Mouse (Mus musculus) forebrain, embryonic 15.5 days (tissue): Measurements from ENCODE around the gene Pla2g1b. TPM values are rescaled to one million over a fixed set of nuclear protein-coding genes. Genes with fewer than 3 reads are reported as not detected.

Experiments
- ATAC-seq: fragments of 200-750 bp; cut with Nextera tagmentation; replicated peaks from 2 replicates; pipeline ENCODE4 v1.8.0; 2017; ENCODE audit warnings: mild to moderate bottlenecking, moderate TSS enrichment, moderate library complexity
- H3K27ac ChIP-seq: fragments of 300-500 bp; sonication (generic); replicated peaks from 2 replicates; pipeline ENCODE4 v1.5.1; 2015; ENCODE audit warnings: mild to moderate bottlenecking, inconsistent platforms
- H3K27me3 ChIP-seq: fragments of 300-500 bp; sonication (generic); 2 replicates; pipeline ENCODE4 v1.6.1; 2015; ENCODE audit warnings: inconsistent platforms
- H3K36me3 ChIP-seq: fragments of 300-500 bp; sonication (generic); 2 replicates; pipeline ENCODE4 v1.6.1; 2015; ENCODE audit warnings: mild to moderate bottlenecking, inconsistent platforms
- H3K4me1 ChIP-seq: fragments of 300-500 bp; sonication (generic); 2 replicates; pipeline ENCODE4 v1.6.1; 2015; ENCODE audit warnings: inconsistent platforms
- H3K4me2 ChIP-seq: fragments of 300-500 bp; sonication (generic); replicated peaks from 2 replicates; pipeline ENCODE4 v1.6.1; 2015; ENCODE audit warnings: mild to moderate bottlenecking, inconsistent platforms
- H3K4me3 ChIP-seq: fragments of 300-500 bp; sonication (generic); 2 replicates; pipeline ENCODE4 v1.5.1; 2015; ENCODE audit warnings: mild to moderate bottlenecking, inconsistent platforms
- H3K9ac ChIP-seq: fragments of 300-500 bp; sonication (generic); replicated peaks from 2 replicates; pipeline ENCODE4 v1.6.1; 2015; ENCODE audit warnings: mild to moderate bottlenecking, inconsistent platforms
- H3K9me3 ChIP-seq: fragments of 300-500 bp; sonication (generic); 2 replicates; pipeline ENCODE4 v1.6.1; 2016; ENCODE audit warnings: inconsistent platforms
- WGBS: fragments of 180-500 bp; shearing (Covaris S2); methylation state at CpG from one replicate; pipeline ENCODE4 v1.1.7; 2015; ENCODE audit warnings: mixed read lengths; 5-methylcytosine and 5-hydroxymethylcytosine counted together
- polyA plus RNA-seq: library from polyadenylated mRNA; unstranded; fragments of >200 nt; fragmentation: Nextera tagmentation; extraction: Ambion mirVana; gene quantifications from 2 replicates; pipeline ENCODE4 v1.2.1, GENCODE M21; 2015

The Pla2g1b gene
- polyA plus RNA-seq: not detected in 2 replicates

DNA sequence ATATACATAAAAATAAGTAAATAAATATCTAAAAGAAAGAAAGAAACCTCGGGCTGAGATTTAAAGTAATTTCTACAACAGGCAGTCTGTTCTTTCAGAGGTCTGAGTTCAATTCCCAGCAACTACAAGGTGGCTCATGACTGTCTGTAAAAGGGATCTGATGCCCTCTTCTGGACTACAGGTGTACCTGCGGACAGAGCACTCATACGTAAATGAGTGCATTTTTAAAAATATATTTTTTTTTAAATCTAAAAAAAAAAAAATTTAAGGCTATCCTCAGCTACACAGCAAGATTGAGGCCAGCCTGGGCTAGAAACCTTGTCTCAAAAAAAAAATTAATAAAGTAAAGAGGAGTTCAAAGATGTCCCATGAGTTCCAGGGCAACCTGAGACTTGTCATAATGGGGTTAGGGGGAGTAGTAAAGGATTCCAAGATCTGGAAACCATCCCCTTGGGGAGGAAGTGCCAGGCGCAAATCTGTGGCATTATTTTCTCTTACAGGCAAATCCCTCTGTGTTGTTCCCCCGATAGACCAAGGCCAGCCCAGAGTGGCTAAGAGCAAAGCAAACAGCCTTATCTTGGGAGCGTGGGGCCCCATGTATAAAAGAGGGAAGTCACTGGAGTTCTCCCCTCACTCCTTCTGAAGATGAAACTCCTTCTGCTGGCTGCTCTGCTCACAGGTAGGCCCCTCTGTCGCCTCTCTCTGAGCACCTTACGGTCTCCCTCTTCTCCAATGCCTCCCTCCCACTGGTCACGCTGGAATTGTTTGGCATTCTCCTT, at the start of gene Pla2g1b:
Pla2g1b (plus strand) TSS at position 621 of the 779 bp plus-strand sequence.
- Histone ChIP-seq H3K9ac (no peak within 1 kb of the TSS), H3K4me3 (no peak within 1 kb of the TSS), H3K4me1 (no peaks in the 10 kb centered on the region), H3K4me2 (no peak within 1 kb of the TSS), H3K36me3 (no peaks in the 10 kb centered on the region), H3K9me3 (no peaks in the 10 kb centered on the region), H3K27ac (no peak within 1 kb of the TSS), H3K27me3 (no peaks in the 10 kb centered on the region)
- WGBS: 51% methylated on average over 9 of the region's 9 CpGs
- ATAC-seq: no peak

DNA sequence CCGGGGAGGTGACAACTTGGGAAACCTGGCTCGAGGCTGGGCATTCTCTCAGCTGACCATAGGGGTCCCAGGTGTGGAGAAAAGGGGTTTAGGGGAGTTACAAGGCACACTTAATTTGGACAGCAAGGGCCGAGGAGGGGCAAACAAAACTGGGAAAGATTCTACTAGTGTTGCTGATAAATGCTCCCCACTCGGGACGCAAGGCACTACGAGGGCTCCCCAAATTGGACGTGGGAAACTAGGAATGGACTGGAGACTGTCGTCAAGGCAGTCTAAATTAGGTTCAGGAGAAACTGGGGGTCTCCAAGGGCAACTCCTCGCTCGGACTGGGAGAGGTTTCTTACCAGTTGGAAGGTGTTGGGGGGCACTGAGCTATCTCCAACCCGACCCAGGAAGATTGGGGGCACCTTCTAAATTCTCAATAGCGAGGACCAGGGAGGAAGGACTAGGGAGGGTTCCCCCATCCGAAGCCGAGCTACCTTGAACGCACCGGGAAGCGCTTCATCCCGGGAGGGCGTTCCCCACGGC, 37.2 kb upstream of the Pla2g1b start:
- H3K4me2 ChIP-seq: peak overlapping the region; percentile 92
- no peaks in the 10 kb centered on the region for H3K36me3 ChIP-seq
- H3K27ac ChIP-seq: peak overlapping the region; percentile 100
- H3K9ac ChIP-seq: peak overlapping the region; percentile 100
- under 1% methylated on average over 20 of the region's 20 CpGs for WGBS
- H3K9me3 ChIP-seq: no peaks in the 10 kb centered on the region
- H3K27me3 ChIP-seq: no peaks in the 10 kb centered on the region
- H3K4me1 ChIP-seq: peaks cover 43% of the 10 kb centered on the region
- peak overlapping the region; percentile 99 for H3K4me3 ChIP-seq
- no peak for ATAC-seq

DNA sequence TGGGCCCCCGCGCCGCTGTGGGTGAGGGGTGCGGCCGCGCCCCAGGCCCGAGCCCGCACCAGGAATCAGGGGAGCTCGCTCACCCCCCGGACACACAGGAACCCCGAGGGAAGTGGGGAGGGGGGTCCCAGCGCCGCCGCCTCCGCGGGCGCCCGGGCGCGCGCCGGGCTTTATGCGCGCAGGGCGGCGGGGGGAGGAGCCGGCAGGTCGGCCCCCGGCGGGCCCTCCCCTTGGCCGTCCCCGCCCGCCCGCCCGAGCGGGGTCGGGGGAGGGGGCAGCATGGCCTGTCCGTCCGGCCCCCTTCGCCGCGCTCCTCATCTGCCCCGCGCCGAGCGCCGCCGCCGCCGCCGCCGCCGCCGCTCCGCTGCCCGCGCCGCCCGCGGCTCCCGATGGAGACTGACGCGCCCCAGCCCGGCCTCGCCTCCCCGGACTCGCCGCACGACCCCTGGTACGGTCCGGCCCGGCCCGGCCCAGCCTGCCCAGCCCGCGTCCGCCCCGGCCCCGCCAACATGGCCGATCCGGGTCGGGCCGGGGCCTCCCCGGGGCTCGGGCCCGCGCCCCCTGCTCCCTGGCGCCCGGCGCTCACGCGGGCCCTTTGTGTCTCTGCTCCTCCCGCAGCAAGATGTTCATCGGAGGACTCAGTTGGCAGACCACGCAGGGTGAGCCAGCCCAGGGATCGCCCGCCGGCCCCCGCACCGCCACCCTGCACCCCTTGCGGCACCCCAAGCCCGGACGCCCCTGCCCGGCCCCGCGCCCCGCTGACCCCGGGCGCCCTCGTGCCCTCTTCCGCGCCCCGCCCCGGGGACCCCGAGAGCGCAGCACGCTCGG, 36.5 kb upstream of the Pla2g1b start, which contains the start of gene Msi1:
Msi1 (plus strand) TSS at position 241 of the 828 bp plus-strand sequence.
- H3K4me2 ChIP-seq: peak within 1 kb of the TSS; percentile 92
- H3K9me3 ChIP-seq: no peaks in the 10 kb centered on the region
- no peaks in the 10 kb centered on the region for H3K27me3 ChIP-seq
- ATAC-seq: peak; percentile 65
- H3K9ac ChIP-seq: peak within 1 kb of the TSS; percentile 100
- H3K27ac ChIP-seq: peak within 1 kb of the TSS; percentile 100
- 1% methylated on average over 59 of the region's 117 CpGs for WGBS
- peaks cover 49% of the 10 kb centered on the region for H3K4me1 ChIP-seq
- H3K4me3 ChIP-seq: peak within 1 kb of the TSS; percentile 99
- H3K36me3 ChIP-seq: no peaks in the 10 kb centered on the region

- H3K4me3 ChIP-seq: peak overlapping the region; percentile 99
- no peak for ATAC-seq
- no peaks in the 10 kb centered on the region for H3K27me3 ChIP-seq
- peak overlapping the region; percentile 100 for H3K9ac ChIP-seq
- H3K27ac ChIP-seq: peak overlapping the region; percentile 100
- under 1% methylated on average over 58 of the region's 73 CpGs for WGBS
- no peaks in the 10 kb centered on the region for H3K36me3 ChIP-seq
- H3K4me2 ChIP-seq: peak overlapping the region; percentile 92
- H3K9me3 ChIP-seq: no peaks in the 10 kb centered on the region
- peaks cover 57% of the 10 kb centered on the region for H3K4me1 ChIP-seq
Measured at GRCm38 (mm10) chr5:115430187-115430960, 35.7 kb upstream of the Pla2g1b start.

GRCm38 (mm10) chr5:115431061-115431897, 34.8 kb upstream of the Pla2g1b start:
- H3K4me2 ChIP-seq: peak overlapping the region; percentile 92
- peak overlapping the region; percentile 99 for H3K4me3 ChIP-seq
- peaks cover 66% of the 10 kb centered on the region for H3K4me1 ChIP-seq
- no peaks in the 10 kb centered on the region for H3K27me3 ChIP-seq
- 0 out of 2 replicates have a peak, but pooled peaks have one; percentile 0 for ATAC-seq
- H3K36me3 ChIP-seq: no peaks in the 10 kb centered on the region
- no peaks in the 10 kb centered on the region for H3K9me3 ChIP-seq
- H3K27ac ChIP-seq: peak overlapping the region; percentile 100
- H3K9ac ChIP-seq: peak overlapping the region; percentile 100
- WGBS: 2% methylated on average over 14 of the region's 14 CpGs

GRCm38 (mm10) chr5:115431898-115432259, 34.2 kb upstream of the Pla2g1b start:
- Histone ChIP-seq H3K9ac (peak overlapping the region; percentile 100), H3K4me3 (peak overlapping the region; percentile 99), H3K27ac (peak overlapping the region; percentile 100), H3K4me2 (peak overlapping the region; percentile 92), H3K27me3 (no peaks in the 10 kb centered on the region), H3K4me1 (peaks cover 72% of the 10 kb centered on the region), H3K36me3 (no peaks in the 10 kb centered on the region), H3K9me3 (no peaks in the 10 kb centered on the region)
- WGBS: 3% methylated on average over 7 of the region's 7 CpGs
- ATAC-seq: no peak

DNA sequence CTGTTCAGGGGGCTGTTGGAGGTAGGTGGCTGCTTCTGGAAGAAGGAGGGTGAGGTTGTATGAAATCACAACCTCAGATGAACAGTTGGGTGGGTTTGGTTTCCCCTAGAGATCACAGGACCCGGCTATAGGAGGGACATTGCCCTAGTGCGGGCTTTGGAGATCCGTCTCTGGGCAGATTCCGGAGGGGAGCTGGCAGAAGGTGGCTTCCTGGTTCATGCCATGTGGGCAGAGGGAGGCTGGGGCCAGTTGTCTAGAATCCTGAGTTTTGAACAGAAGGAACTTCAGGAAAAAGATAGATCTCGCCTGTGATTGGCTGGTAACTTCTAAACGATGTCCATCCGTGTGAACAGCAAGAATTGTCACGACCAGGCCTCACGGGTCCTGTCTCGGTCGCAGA, 33.7 kb upstream of the Pla2g1b start:
- no peak for ATAC-seq

DNA sequence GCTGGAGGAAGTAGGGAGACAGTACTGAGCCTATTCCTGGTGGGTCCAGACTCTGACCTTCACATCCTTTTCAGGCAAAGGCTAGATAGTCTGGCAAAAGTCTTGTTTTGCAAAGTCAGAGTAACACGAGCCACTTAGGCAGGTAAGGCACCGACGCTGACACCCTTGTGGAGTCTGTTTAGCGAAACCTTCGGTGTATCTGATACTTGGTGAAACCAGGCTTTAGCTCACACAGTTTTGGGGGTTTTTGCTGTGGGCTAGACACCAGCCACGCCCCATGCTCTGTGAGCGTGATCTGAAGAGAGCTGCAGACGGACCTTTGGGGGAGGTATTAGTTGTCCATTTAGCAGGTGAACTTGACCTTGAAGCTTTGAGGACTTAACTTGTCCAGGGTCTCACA, 32.9 kb upstream of the Pla2g1b start:
- no peaks in the 10 kb centered on the region for H3K27me3 ChIP-seq
- H3K9ac ChIP-seq: peak overlapping the region; percentile 100; the same call in 1 of the 2 replicates

More for the DNA sequence above, 33.7 kb upstream of the Pla2g1b start:
- Histone ChIP-seq H3K4me3 (peak overlapping the region; percentile 99), H3K9me3 (no peaks in the 10 kb centered on the region), H3K27me3 (no peaks in the 10 kb centered on the region), H3K27ac (peak overlapping the region; percentile 100), H3K4me2 (peak overlapping the region; percentile 92), H3K4me1 (peaks cover 74% of the 10 kb centered on the region), H3K9ac (peak overlapping the region; percentile 100), H3K36me3 (no peaks in the 10 kb centered on the region)
- WGBS: 21% methylated on average over 11 of the region's 11 CpGs

DNA sequence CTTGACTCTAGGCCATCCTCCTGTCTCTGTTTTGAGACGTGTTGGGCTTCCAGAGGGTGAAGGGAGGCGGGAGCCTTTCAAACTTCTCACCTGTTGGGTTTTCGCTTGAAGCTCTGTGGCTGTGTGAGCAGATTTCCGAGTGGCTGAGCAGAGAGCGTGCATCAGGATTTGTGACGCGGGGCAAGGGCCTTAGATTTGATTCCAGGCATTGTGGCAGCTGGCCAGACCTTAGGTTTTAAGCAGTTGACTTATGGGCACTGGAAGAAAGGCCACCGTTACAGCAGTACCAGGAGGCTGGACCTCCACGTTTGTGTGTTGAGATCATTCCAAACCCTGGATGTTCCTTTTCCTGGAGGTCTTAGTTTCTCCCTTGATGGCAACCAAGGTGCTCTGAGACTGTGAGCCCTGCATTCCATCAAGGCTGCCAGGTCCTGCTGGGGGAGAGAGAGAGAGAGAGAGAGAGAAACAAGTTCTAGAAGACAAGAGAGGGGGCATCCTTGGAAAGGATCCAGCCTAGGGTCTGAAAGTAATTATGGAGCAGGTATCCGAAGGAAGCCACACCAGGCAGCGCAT, 31.7 kb upstream of the Pla2g1b start:
- Histone ChIP-seq H3K36me3 (peaks cover 9% of the 10 kb centered on the region), H3K4me3 (peak overlapping the region; percentile 37), H3K4me2 (peak overlapping the region; percentile 92), H3K9me3 (no peaks in the 10 kb centered on the region), H3K9ac (peak overlapping the region; percentile 72), H3K27me3 (no peaks in the 10 kb centered on the region), H3K27ac (peak overlapping the region; percentile 100), H3K4me1 (peaks cover 80% of the 10 kb centered on the region)
- WGBS: 8% methylated on average over 11 of the region's 11 CpGs
- ATAC-seq: no peak

More for the DNA sequence above, 32.9 kb upstream of the Pla2g1b start:
- H3K4me3 ChIP-seq: peak overlapping the region; percentile 99
- H3K4me2 ChIP-seq: peak overlapping the region; percentile 92
- no peaks in the 10 kb centered on the region for H3K36me3 ChIP-seq
- no peaks in the 10 kb centered on the region for H3K9me3 ChIP-seq
- WGBS: 46% methylated on average over 8 of the region's 8 CpGs
- no peak for ATAC-seq
- peak overlapping the region; percentile 100 for H3K27ac ChIP-seq
- peaks cover 76% of the 10 kb centered on the region for H3K4me1 ChIP-seq

- H3K27me3 ChIP-seq: no peaks in the 10 kb centered on the region
- peak overlapping the region; percentile 72 for H3K9ac ChIP-seq
- H3K4me3 ChIP-seq: peak overlapping the region; percentile 37
- no peaks in the 10 kb centered on the region for H3K9me3 ChIP-seq
- no peak for ATAC-seq
- peak overlapping the region; percentile 100 for H3K27ac ChIP-seq
- H3K4me2 ChIP-seq: peak overlapping the region; percentile 92
- peaks cover 87% of the 10 kb centered on the region for H3K4me1 ChIP-seq
- 4% methylated on average over 15 of the region's 15 CpGs for WGBS
- H3K36me3 ChIP-seq: peaks cover 15% of the 10 kb centered on the region
Measured at GRCm38 (mm10) chr5:115434853-115435754, 31.0 kb upstream of the Pla2g1b start.
